Mouse (Mus musculus): ENCODE data around the gene Hist1h3c.

DNA sequence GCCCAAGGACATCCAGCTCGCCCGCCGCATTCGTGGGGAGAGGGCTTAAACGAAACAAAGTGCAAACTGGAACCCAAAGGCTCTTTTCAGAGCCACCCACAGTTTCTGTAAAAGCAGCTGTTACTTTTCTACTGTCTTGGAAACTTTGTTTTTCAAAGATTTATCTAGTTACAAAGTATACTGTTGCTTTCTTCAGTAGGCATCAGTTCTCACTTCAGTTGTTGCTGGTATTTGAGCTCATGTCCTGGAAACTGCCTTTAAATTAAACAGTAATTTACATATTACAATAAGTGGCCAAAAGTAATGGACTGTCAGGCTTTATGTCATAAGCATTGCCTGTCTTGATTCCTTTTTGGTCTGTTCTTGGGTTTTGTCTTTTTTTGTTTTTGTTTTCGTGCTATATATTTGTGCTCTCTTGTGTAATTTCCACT is 7.4 kb upstream of the Hist1h3c start:
- TF ChIP-seq CTCF (IDR thresholded peaks at IDR 0.05; ENCODE audit: low read depth, low read length) = no peak
- TF ChIP-seq POLR2A (IDR thresholded peaks at IDR 0.05; ENCODE audit: extremely low read depth, insufficient read depth, low read length) = no peak
